Mouse (Mus musculus) c-Kit-positive CD71-positive TER-119-negative erythroid progenitor cells, embryonic 14.5 days (primary cell): ENCODE results near the gene Tyw1.

ENCODE experiments used
- DNase-seq: peaks from one replicate; pipeline ENCODE4 v3.0.0-alpha.2; 2013; ENCODE audit warnings: low read depth

Gene Tyw1

DNA sequence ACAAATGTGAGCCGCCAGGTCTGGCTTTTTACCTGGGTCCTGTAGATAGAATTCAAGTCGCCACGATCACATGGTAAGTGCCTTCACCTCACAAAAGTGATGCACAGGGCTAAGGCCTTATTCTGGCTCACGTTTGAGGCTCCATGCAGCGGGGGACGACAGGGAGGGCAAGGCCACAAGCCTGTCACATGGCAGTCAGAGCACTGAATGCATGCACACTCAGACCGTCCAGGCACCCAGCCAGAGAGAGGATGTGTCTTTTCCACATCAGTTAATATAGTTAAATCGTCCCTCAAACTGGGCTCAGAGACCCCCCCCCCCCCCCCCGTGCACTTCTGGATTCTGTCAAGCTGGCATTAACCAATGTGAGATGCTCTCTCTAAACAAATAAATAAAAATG, 60.9 kb downstream of the Tyw1 start:
- DNase-seq: no peak

DNA sequence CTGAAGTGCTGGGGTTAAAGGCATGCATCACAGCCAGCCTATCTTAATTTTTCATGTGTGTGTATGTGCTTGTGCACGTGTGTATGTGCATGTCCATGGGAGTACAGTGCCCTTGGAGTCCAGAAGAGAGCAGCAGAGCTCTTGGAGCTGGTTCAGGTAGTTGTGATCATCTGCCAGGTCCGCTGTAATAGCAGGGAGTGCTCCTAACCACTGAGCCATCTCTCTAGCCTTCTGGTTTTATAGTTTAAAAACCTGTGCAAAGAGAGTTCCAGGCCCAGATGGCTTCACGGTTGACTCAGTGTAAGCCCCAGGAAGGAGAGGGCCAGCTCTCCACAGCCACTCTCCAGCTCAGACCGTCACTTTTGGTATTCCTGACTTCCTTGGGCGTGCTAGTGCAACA, 64.4 kb downstream of the Tyw1 start:
- no peak for DNase-seq

DNA sequence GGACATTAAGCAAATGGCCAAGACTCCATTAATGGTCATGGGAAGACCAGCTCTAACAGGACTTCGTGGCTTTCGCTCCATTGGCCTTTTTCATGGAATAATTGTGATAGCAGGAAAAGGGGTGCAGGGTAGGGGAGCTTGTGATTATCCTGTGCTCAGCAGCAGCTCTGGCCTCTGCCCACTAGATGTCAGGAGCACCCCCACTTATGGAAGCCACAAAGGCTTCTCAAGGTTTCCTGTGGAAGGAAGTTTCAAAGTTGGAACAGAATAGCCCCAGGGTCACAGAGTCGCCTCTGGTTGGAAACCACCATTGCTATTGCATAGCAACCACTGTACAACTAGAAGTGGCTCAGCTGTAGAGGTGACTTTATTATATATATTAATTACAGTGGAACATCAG, 65.1 kb downstream of the Tyw1 start:
- DNase-seq: no peak

GRCm38 (mm10) chr5:130325486-130325885, 70.1 kb downstream of the Tyw1 start:
- no peak for DNase-seq

DNA sequence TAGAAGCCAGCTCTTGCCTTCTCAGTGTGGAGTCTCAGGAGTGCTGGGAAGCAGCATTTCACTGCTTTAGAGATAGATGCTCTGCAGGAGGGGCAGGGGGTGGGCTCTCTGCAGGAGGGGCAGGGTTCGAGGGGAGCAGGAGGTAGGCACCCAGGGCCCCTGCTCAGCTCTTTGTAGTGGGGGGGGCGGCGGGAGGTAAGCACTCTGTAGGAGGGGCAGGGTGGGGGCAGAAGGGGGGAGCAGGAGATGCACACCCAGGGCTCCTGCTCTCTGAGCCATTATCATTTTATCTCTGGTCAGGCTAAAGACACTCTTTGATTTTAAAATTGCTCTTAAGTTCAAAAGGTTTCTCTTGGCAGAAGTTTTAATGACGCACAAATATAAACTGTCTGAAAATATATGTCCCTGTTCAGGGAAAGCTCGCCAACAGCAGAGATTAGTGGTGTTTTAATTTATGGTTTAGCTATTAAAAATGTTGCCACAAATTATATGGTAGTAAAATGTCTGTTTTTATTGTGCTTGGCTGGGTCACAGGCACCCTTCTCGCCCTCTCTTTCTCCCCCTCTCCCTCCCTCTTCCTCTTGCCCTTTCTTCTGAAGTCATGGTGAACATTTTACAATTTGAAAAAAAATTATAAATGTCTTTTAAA, 72.3 kb downstream of the Tyw1 start:
- DNase-seq: no peak

- no peak for DNase-seq
Measured at GRCm38 (mm10) chr5:130328366-130328765, 72.9 kb downstream of the Tyw1 start.

DNA sequence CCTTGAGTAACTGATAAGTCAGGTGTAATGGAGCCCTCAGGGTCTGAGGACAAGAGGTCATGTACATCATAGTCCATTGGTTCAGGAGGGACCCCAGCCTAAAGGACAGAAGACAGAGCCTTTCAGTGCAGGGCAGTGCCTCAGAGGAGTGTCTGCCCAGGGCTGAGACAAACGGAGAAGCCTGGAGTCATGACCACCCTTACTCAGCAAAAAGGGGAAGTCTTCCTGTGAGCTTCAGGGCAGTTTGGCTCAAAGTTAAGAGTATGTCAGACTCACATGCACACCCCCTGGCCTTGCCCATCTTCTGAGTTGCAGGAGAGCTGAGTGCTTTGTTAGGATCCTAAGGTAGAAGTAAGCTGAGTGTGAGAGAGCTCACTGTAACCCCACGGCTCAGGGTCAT, 74.5 kb downstream of the Tyw1 start:
- DNase-seq: no peak

- DNase-seq: no peak
Measured at GRCm38 (mm10) chr5:130330801-130331200, 75.4 kb downstream of the Tyw1 start.

DNA sequence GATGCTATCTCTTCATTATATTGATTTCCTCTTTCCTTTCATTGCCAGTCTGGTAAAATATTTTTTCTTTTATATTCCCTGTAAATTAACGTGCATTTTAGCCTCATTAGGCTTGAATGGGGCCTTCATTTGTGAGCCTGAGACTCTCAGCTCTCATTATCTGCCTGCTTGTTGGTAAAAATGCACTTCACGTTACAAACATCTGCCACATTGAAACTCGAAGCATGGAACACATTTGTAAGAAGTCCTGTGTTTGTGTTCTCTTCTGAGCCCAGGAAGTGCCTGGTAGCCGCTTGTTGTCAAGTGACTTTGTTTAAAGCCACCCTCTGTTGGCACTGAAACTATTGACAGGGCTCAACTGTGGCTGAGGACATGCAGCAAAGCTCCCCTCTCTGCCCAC, 75.8 kb downstream of the Tyw1 start:
- no peak for DNase-seq

GRCm38 (mm10) chr5:130333566-130333965, 78.1 kb downstream of the Tyw1 start:
- no peak for DNase-seq

DNA sequence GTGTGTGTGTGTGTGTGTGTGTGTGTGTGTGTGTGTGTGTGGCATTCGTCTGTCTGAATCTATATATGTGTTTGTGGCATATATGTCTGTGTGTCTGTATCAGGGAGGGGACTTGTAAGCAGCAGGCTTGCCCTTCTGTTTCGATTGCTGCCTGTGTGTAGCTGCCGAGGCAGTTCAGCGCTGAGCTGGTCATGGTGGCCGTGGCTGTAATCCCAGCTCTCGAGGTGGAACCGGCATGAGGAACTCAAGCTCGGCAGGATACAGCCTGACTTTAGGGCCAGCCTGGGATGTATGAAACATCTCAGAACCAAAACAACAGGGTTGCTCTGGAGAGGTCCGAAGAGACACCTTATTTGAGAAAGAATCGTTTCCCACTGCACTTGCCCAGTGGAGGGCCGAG, 78.6 kb downstream of the Tyw1 start:
- no peak for DNase-seq

DNA sequence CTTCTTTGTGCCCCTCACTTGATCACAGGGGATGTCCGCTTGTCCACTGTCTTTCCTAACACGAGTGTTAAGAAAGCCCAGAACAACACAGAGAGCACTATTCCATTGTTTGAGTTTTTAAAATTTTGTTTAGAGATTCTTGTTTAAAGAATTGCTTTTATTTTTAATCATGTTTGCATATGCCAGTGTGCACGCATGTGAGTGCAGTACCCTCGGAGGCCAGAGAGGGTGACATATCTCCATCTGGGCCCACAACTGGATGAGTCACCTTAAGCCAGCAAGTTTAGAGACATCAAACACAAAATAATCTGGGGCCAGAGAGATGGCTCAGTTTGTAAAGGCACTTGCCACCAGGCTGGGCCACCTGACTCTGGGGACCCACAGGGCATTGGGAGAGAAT, 80.0 kb downstream of the Tyw1 start:
- DNase-seq: no peak

- DNase-seq: no peak
Measured at GRCm38 (mm10) chr5:130340656-130341055, 85.2 kb downstream of the Tyw1 start.

- DNase-seq: no peak
Measured at GRCm38 (mm10) chr5:130344999-130345398, 89.6 kb downstream of the Tyw1 start.

- no peak for DNase-seq
Measured at GRCm38 (mm10) chr5:130345871-130346270, 90.5 kb downstream of the Tyw1 start.

- DNase-seq: no peak
Measured at GRCm38 (mm10) chr5:130355223-130355622, 99.8 kb downstream of the Tyw1 start.

- DNase-seq: no peak
Measured at GRCm38 (mm10) chr5:130363111-130363510, 107.7 kb downstream of the Tyw1 start.

DNA sequence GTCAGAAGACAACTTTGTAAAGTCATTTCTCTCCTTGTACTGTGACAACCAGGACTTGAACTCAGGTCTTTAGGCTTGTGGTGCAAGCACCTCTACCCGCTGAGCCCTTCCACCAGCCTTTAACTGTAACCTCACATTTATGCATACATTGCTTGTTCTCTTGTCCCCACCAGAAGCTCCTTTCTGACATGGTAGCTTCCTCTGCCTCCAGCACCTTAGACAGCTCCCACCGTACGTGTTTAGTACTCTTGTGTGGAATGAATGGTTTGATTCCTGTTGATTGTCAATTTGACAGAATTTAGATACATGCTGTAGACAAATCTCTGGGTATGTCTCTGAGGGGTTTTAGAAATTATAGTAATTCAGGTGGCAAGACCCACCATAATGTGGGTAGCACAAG, 108.4 kb downstream of the Tyw1 start:
- no peak for DNase-seq

DNA sequence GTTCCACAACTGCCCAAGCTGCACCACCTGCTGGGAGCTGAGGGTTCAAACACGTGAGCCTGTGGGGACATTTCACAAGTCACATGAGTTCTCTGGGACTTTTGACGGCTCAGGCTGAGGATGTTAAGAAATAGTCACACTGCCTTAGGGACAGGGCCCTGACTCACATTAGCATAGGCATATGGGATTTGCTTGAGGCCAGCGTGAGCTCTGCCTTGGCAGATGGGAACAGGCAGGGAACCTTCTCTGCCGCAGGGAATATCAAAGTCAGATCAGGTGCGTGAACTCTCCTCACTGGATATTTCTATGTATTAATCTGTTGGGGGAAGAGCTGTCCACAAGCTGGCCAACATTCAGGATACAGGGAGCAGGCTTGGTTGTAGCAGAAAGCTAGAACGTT, 112.8 kb downstream of the Tyw1 start:
- no peak for DNase-seq

- DNase-seq: no peak
Measured at GRCm38 (mm10) chr5:130369237-130369636, 113.8 kb downstream of the Tyw1 start, which contains the start of gene Caln1. Gene Caln1 (plus strand): TSS chr5:130369455.

- no peak for DNase-seq
Measured at GRCm38 (mm10) chr5:130375411-130375810, 120.0 kb downstream of the Tyw1 start.

- DNase-seq: no peak
Measured at GRCm38 (mm10) chr5:130384222-130384912, 128.9 kb downstream of the Tyw1 start, which contains the start of gene A330070K13Rik. Gene A330070K13Rik (minus strand): TSS chr5:130384631.

DNA sequence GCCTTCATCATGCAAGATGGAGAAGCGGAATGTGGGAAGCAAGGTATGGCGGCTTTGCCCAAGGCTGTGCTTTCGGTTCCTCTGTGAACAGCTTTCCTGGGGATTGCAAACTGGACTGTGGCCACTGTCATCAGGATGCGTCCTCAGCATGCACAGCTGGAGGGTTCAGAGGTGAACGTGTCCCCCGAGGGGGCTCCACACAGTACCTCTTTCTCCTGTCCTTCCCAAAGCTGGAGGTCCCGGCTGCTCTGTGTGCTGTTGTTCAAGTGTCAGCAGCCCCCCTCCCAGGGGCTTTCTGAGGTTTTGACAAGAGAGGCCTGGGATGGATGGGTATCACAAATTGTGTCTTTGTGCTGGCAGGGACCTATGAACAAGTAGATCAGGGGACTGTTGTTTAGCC, 131.0 kb downstream of the Tyw1 start:
- no peak for DNase-seq
